Mouse (Mus musculus) forebrain, embryonic 12.5 days (tissue): ENCODE results near the gene Nfia. TPM values are rescaled to one million over a fixed set of nuclear protein-coding genes. Genes with fewer than 3 reads are reported as not detected.

ENCODE experiments used
- ATAC-seq: fragments of 200-750 bp; cut with Nextera tagmentation; 2 replicates; pipeline ENCODE4 v1.8.0; 2017; ENCODE audit warnings: moderate TSS enrichment; ENCODE audit not compliant: low FRiP score
- H3K27ac ChIP-seq: fragments of 300-500 bp; sonication (generic); 2 replicates; pipeline ENCODE4 v1.5.1; 2016; ENCODE audit warnings: mild to moderate bottlenecking
- H3K27me3 ChIP-seq: fragments of 300-500 bp; sonication (generic); 2 replicates; pipeline ENCODE4 v1.6.1; 2016; ENCODE audit warnings: mild to moderate bottlenecking
- H3K36me3 ChIP-seq: fragments of 300-500 bp; sonication (generic); replicated peaks from 2 replicates; pipeline ENCODE4 v1.6.1; 2016; ENCODE audit warnings: mild to moderate bottlenecking
- H3K4me1 ChIP-seq: fragments of 300-500 bp; sonication (generic); 2 replicates; pipeline ENCODE4 v1.6.1; 2016
- H3K4me2 ChIP-seq: fragments of 300-500 bp; sonication (generic); 2 replicates; pipeline ENCODE4 v1.6.1; 2016; ENCODE audit warnings: mild to moderate bottlenecking, moderate library complexity
- H3K4me3 ChIP-seq: fragments of 300-500 bp; sonication (generic); replicated peaks from 2 replicates; pipeline ENCODE4 v1.5.1; 2016; ENCODE audit warnings: mild to moderate bottlenecking
- H3K9ac ChIP-seq: fragments of 300-500 bp; sonication (generic); 2 replicates; pipeline ENCODE4 v1.6.1; 2016; ENCODE audit warnings: mild to moderate bottlenecking
- H3K9me3 ChIP-seq: fragments of 300-500 bp; sonication (generic); 2 replicates; pipeline ENCODE4 v1.6.1; 2016
- WGBS: fragments of 180-500 bp; shearing (Covaris S2); methylation state at CpG from one replicate; pipeline ENCODE4 v1.1.7; 2016; 5-methylcytosine and 5-hydroxymethylcytosine counted together
- polyA plus RNA-seq: library from polyadenylated mRNA; unstranded; fragments of >200 nt; fragmentation: Nextera tagmentation; extraction: Ambion mirVana; gene quantifications from 2 replicates; pipeline ENCODE4 v1.2.1, GENCODE M21; 2016

The Nfia gene
- 62.1 and 67.2 TPM in 2 replicates for polyA plus RNA-seq

DNA sequence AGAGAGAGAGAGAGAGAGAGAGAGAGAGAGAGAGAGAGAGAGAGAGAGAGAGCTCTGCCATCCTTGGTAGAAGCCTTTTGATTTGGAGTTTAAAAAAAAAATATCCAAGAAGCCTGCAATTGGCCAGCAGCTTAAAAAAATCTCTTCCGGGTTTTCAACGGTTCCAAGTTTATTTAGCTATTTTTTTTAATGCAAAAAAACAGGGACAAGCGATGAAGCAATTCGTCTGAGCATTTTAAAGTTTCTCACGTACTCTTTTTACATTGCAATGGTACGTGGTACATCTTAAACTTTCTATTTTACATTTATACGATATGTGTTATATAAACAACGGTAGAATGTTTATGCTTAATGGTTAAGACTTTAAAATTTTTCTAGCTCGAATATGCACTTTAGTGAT lies at the start of gene Nfia:
Nfia (plus strand) TSS at position 94 of the 400 bp plus-strand sequence.
- H3K27me3 ChIP-seq: no peaks in the 10 kb centered on the region

DNA sequence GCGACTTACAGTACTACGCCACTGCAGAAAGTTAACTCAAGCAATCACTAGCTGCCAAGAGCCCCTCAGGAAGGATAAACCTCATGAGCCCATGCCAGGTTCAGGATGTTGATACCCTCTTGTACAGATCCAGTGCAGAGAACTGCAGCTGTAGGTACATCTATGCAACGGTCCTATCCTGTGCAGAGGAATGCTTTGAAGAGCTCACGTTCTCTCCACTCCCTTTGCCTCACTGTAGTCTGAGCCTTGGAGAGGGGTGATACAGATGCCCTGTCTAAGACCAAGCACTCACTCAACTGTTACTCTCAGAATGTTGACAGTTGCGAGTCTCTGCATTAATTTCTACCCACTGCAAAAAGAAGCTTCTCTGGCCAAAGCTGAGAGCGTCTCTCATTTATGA lies 49.2 kb upstream of the Nfia start:
- Histone ChIP-seq H3K27ac (no peak overlapping the region), H3K9me3 (no peaks in the 10 kb centered on the region), H3K27me3 (no peaks in the 10 kb centered on the region), H3K36me3 (no peaks in the 10 kb centered on the region), H3K4me3 (no peak overlapping the region), H3K4me1 (peaks cover 8% of the 10 kb centered on the region; the same call in 1 of the 2 replicates), H3K9ac (no peak overlapping the region), H3K4me2 (no peak overlapping the region)
- WGBS: 91% methylated on average over 6 of the region's 6 CpGs
- ATAC-seq: no peak

More for the DNA sequence above, at the start of gene Nfia:
- Histone ChIP-seq H3K36me3 (no peaks in the 10 kb centered on the region), H3K9ac (peak within 1 kb of the TSS; percentile 64), H3K4me2 (peak within 1 kb of the TSS; percentile 64), H3K4me3 (peak within 1 kb of the TSS; percentile 38), H3K27ac (peak within 1 kb of the TSS; percentile 90), H3K9me3 (no peaks in the 10 kb centered on the region), H3K4me1 (peaks cover 39% of the 10 kb centered on the region)
- ATAC-seq: no peak
- WGBS: under 1% methylated on average over 9 of the region's 9 CpGs

DNA sequence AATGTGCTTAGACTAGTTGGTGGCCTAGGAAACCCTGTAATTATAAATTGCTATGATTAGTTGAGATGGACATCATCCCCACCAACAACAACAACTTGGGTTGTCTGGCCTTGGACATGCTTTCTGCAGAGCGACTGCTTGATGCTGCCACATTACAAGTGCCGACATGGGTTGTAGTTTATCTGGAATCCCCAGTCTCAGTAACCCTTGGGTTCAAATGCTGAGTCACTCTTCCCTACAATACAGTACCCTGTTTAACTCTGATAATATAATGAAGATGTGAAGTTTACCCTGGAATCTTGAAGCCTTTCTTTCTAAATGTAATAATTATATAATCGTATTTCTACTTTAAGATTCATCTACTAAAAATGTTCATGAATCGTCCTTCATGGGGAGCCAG lies 44.0 kb upstream of the Nfia start:
- Histone ChIP-seq H3K4me2 (no peak overlapping the region), H3K9ac (no peak overlapping the region), H3K4me1 (no peaks in the 10 kb centered on the region), H3K27me3 (no peaks in the 10 kb centered on the region), H3K9me3 (no peaks in the 10 kb centered on the region), H3K4me3 (no peak overlapping the region), H3K27ac (no peak overlapping the region), H3K36me3 (no peaks in the 10 kb centered on the region)
- no peak for ATAC-seq
- WGBS: 91% methylated on average over 4 of the region's 4 CpGs

DNA sequence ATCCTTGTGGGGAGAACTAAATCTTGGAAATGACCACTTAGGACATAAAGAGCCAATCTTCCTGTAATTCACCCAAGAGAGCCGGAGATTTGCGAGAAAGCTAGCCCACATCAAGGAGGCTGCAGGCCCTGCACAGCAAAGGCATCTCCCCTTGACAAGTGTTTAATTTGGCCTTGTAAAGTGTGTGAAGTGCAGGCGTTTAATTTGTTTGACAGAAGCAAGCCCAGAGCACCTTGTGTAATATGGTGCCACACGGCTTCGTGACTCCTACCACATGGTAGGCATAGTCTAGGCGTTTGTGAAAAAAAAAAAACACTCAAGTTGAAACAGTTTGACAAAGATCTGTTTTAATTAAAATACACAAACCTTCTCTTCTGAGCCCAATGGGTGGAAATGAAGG lies 42.5 kb upstream of the Nfia start:
- ATAC-seq: no peak
- Histone ChIP-seq H3K4me2 (no peak overlapping the region), H3K36me3 (no peaks in the 10 kb centered on the region), H3K4me3 (no peak overlapping the region), H3K27ac (no peak overlapping the region), H3K9ac (no peak overlapping the region), H3K27me3 (no peaks in the 10 kb centered on the region), H3K9me3 (no peaks in the 10 kb centered on the region), H3K4me1 (no peaks in the 10 kb centered on the region)
- WGBS: 84% methylated on average over 6 of the region's 6 CpGs

DNA sequence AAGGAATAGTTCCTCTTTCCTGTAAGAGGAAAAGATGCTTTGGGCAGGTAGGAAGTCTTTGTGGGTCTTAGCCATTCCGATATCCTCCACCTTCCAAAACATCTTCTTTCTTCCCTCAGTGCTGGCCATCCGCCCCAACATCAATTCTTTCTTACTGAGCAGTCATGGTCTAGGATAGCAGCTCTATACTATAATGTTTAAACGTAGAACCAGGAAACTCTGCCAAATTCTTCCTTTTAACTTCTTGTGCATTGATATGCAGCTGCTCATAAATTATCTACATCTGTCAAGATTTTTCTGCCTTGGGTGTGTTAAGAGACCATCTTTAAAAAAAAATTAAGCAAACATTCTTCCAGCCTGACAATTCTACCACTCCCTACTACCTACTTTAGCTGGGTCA lies 42.1 kb upstream of the Nfia start:
- 95% methylated on average over 3 of the region's 3 CpGs for WGBS
- Histone ChIP-seq H3K4me3 (no peak overlapping the region), H3K4me2 (no peak overlapping the region), H3K27ac (no peak overlapping the region), H3K36me3 (no peaks in the 10 kb centered on the region), H3K9ac (no peak overlapping the region), H3K27me3 (no peaks in the 10 kb centered on the region), H3K9me3 (no peaks in the 10 kb centered on the region), H3K4me1 (no peaks in the 10 kb centered on the region)
- ATAC-seq: no peak

DNA sequence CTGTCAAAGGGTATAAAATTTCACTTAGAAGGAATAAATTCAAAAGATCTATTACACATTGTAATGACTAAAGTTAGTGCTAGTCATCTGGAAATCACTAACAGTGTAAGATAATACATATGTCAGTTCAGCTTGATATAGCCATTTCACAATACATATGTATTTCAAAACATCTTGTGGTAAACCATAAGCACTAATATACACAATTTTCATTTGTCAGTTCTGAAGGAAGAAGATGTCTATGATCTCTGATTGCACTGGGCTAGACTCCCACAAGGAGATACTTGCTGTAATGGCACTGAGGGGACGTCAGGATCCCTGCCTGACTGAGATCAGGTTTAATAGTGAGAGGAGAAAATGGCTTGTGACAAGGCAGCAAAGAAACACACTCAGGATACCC lies 39.1 kb upstream of the Nfia start:
- H3K4me2 ChIP-seq: no peak overlapping the region
- H3K9me3 ChIP-seq: no peaks in the 10 kb centered on the region
- H3K4me1 ChIP-seq: no peaks in the 10 kb centered on the region
- H3K9ac ChIP-seq: no peak overlapping the region
- H3K27ac ChIP-seq: no peak overlapping the region
- H3K36me3 ChIP-seq: no peaks in the 10 kb centered on the region
- WGBS: 58% methylated on average over 1 of the region's 1 CpGs
- no peaks in the 10 kb centered on the region for H3K27me3 ChIP-seq
- H3K4me3 ChIP-seq: no peak overlapping the region
- ATAC-seq: no peak

DNA sequence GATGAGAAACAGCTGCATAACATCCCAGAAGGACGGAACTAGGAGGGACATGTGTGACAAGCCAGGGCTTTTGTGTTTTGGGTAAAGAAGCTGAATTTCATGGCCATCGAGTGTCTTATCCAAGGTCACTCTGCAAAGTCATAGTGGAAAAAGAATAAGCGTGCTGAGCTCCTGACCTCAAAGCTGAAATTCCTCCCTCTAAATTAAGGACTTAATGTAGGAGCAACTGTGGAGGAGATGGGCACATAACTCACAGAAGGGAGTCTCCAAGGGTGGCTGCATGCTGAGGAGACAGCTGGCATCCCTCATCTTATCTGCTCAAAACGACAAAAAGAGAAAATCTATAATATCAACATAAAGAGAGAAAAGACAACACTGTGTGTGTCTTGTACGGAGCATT lies 28.6 kb upstream of the Nfia start:
- WGBS: 81% methylated on average over 5 of the region's 5 CpGs
- ATAC-seq: no peak
- no peaks in the 10 kb centered on the region for H3K9me3 ChIP-seq

DNA sequence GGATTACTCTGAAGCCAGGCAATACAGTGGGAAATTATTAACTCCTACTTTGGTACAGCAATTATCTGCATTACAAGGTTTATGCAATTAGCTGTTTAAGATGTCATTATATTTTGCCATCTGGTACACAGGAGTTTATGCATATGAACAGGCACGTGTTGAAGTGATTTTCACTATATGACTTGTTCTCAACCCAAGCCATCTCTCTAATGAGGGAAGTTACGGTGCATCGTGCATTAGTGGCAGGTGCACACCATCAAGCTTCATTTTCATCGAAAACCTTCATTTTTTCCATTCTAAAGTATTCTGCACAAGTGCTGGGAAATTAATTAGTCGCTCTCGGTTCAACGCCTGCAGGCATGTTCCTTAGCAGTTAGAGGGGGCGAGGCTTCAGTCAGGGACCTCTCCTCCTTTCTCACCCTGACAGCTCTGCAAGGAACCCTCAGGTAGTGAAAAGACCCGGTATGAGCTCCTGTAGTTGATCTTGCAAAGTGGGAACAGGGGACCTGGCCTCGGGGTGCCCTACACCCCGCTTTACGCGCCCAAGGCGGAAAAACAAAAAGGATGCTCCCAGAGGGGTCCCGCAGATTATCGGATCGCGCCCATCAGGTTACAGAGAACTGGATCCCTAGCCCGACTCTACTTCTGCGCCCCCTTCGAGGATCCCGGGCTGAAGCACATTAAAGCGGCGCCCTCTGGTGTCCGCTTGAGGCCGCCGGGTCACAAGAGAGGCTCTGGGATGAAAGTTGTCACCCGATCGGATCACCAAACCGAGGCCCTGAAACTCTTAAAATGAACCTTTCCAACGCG lies 27.0 kb upstream of the Nfia start:
- Histone ChIP-seq H3K9me3 (no peaks in the 10 kb centered on the region), H3K4me3 (peak overlapping the region; percentile 38), H3K9ac (peak overlapping the region; percentile 58), H3K36me3 (no peaks in the 10 kb centered on the region), H3K4me1 (peaks cover 11% of the 10 kb centered on the region), H3K4me2 (peak overlapping the region; percentile 62), H3K27ac (0 out of 2 replicates have a peak overlapping the region, but pooled peaks have one; percentile 47), H3K27me3 (peaks cover 12% of the 10 kb centered on the region)
- 5% methylated on average over 32 of the region's 32 CpGs for WGBS
- ATAC-seq: peak; percentile 84

More for the DNA sequence above, 28.6 kb upstream of the Nfia start:
- Histone ChIP-seq H3K4me2 (no peak overlapping the region), H3K36me3 (no peaks in the 10 kb centered on the region), H3K27ac (no peak overlapping the region), H3K27me3 (peaks cover 3% of the 10 kb centered on the region; the same call in 1 of the 2 replicates), H3K4me3 (no peak overlapping the region), H3K9ac (no peak overlapping the region), H3K4me1 (peaks cover 11% of the 10 kb centered on the region)

DNA sequence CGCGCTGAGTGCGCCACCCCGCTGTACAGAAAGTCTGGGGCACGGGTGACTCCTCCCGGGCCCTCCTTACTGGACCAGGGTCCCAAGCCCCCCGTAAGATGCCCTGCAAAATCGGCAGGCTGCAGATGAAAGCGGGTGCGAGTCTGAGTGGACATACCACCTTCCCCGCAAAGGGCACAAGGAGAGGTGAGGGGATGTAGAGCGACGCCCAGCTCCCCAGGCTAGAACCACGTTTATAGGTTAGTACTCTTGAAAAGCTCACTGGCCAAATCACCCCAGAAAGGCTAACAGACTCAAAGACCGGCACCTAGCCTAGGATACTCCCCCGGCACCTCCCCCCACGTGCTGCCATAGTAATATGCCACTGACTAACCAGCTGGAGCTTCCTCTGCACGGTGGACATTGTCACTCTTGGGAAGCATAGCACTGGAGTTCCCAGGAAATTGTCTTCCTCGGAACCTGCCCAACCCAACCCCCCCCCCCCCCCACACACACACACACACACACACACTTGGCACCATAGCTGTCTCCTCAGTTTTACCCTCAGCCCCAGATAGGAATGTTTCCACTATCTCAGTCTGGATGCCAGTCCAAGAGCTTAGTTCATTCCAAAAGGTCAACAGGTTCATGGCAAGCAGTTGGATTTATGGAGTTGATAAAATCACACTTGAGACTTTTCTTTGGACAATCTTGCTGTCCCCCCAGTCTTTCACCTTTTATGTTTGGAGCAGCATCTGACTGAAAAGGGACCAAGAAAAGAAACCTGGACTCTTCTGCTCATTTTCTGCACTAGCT lies 26.2 kb upstream of the Nfia start:
- Histone ChIP-seq H3K4me2 (peak overlapping the region; percentile 62), H3K27me3 (peaks cover 12% of the 10 kb centered on the region), H3K27ac (no peak overlapping the region), H3K9me3 (no peaks in the 10 kb centered on the region), H3K4me1 (peaks cover 18% of the 10 kb centered on the region), H3K36me3 (no peaks in the 10 kb centered on the region), H3K9ac (peak overlapping the region; percentile 58), H3K4me3 (peak overlapping the region; percentile 38)
- WGBS: 7% methylated on average over 19 of the region's 19 CpGs
- ATAC-seq: peak; percentile 15

DNA sequence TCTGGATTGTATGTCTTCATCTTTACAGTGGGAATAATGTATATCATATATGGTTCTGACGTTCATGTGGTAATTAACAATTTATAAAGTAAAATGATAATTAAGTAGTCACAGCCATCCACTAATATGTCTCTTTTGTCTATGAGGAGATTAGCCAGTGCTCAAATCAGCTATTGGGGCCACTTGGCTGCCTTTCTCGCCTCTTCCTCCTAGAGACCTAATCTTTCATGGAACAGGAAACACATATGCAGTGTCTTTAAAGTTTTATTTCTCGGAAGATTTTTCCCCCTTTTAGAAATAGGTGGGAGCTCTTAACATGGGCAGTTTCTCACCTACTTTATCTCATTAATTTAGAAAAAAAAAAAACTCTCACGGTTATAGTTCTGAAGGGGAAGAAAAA lies 22.1 kb upstream of the Nfia start:
- H3K9ac ChIP-seq: no peak overlapping the region
- no peak overlapping the region for H3K27ac ChIP-seq
- no peaks in the 10 kb centered on the region for H3K9me3 ChIP-seq
- H3K36me3 ChIP-seq: no peaks in the 10 kb centered on the region
- WGBS: 42% methylated on average over 4 of the region's 4 CpGs
- H3K27me3 ChIP-seq: peaks cover 43% of the 10 kb centered on the region
- H3K4me3 ChIP-seq: no peak overlapping the region
- no peak for ATAC-seq
- no peak overlapping the region for H3K4me2 ChIP-seq
- peaks cover 43% of the 10 kb centered on the region for H3K4me1 ChIP-seq

DNA sequence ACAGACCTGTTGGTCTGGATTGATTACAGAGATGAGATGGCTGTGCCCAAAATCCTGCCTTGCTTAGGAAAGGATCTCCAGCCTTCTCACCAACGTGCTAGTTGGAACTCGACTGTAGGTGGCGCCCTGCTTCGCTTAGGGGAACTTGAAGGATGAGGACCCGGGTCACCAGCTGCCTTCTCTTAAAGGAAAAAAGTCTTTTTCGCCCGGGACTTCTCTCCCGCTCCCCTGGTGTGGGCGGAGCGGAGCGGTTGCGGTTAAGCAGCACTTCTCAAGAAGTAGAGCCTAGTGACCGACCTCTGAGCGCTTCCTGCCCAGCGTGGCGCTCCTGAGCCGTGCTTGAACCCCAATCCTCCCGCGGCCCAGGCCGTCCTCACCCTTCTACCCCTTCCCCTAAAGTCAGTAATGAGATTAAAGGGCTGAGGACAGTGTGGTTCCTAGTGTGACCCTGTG lies 21.5 kb upstream of the Nfia start:
- Histone ChIP-seq H3K9ac (peak overlapping the region; percentile 52), H3K36me3 (no peaks in the 10 kb centered on the region), H3K4me1 (peaks cover 37% of the 10 kb centered on the region), H3K4me2 (peak overlapping the region; percentile 68), H3K4me3 (peak overlapping the region; percentile 32), H3K27ac (peak overlapping the region; percentile 3; the same call in 1 of the 2 replicates), H3K27me3 (peaks cover 49% of the 10 kb centered on the region), H3K9me3 (no peaks in the 10 kb centered on the region)
- under 1% methylated on average over 20 of the region's 20 CpGs for WGBS
- ATAC-seq: peak; percentile 70

DNA sequence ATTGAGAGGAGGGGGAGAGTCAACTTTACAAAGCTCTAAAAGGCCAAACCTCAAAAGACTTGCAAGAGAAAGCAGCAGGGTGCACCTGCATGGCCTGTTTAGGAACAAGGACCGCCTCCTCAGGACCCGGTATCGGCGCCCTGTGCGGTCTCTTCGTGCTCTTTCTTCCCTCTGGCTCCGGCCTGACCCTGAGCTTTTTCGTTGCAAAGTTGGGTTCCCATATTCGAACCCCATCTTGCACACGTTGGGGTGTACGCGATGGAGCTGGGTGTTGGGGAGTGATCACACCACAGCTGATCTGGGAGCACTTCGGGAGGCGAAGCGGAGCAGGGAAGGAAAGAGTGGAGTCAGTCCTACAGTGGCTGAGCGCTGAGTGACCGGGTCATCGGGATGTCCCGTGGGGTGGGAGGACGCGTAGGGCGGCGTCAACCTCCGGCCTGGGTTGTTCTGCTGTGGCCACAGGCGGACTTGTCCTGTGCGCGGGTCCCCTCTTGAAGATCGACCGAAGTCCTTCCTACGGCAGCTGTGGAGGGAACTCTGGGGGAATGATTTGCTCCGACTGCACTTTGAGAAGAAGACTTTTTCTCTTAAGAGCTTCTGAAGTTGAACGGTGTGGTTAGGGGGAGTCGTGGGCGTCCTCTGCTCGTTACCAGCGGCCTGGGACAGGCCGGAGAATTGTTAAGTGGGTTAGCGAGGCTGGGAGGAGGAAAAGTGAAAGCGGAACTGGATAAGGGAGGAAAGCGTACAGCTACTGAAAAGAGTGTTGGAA lies 20.9 kb upstream of the Nfia start:
- Histone ChIP-seq H3K9me3 (no peaks in the 10 kb centered on the region), H3K4me1 (peaks cover 34% of the 10 kb centered on the region), H3K4me2 (peak overlapping the region; percentile 68), H3K36me3 (no peaks in the 10 kb centered on the region), H3K27ac (peak overlapping the region; percentile 3), H3K9ac (peak overlapping the region; percentile 52), H3K4me3 (peak overlapping the region; percentile 32), H3K27me3 (peaks cover 55% of the 10 kb centered on the region)
- WGBS: 2% methylated on average over 40 of the region's 40 CpGs
- peak; percentile 51 for ATAC-seq
